Mouse (Mus musculus): ENCODE data around the gene Selp. TPM values are rescaled to one million over a fixed set of nuclear protein-coding genes. Genes with fewer than 3 reads are reported as not detected.

Selp gene
- polyA plus RNA-seq, 1 experiment from 2014 or later, result 0.62 TPM

- Histone ChIP-seq H3K27ac (replicated peaks) (no peak within 1 kb of the TSS), H3K4me1 (replicated peaks; ENCODE audit: control insufficient read depth, insufficient read depth) (0 out of 2 replicates have a peak, but pooled peaks cover 2% of the 10 kb centered on the region), H3K4me3 (ENCODE audit: low read depth, low read length) (no peak within 1 kb of the TSS), H3K27me3 (ENCODE audit: control insufficient read depth, insufficient read depth, low read length) (no peaks in the 10 kb centered on the region), H3K4me2 (replicated peaks; ENCODE audit: low read depth) (peak within 1 kb of the TSS; percentile 27; the same call in 1 of the 2 replicates), H3K9ac (ENCODE audit: low read length) (no peak within 1 kb of the TSS), H3K9me3 (ENCODE audit: control insufficient read depth, low read length) (no peaks in the 10 kb centered on the region), H3K36me3 (ENCODE audit: control insufficient read depth, insufficient read depth, low read length) (no peaks in the 10 kb centered on the region)
- TF ChIP-seq CTCF (IDR thresholded peaks at IDR 0.05; ENCODE audit: low read depth), result peak; percentile 36
- TF ChIP-seq EP300 (optimal IDR thresholded peaks at IDR 0.05), result no peak
- WGBS, result 22% methylated on average over 15 of the region's 16 CpGs
- DNase-seq (ENCODE audit: low spot score) (peak; percentile 42), ATAC-seq (ENCODE audit: low FRiP score, low TSS enrichment) (peak; percentile 49; the same call in 1 of the 2 replicates)
Measured at GRCm38 (mm10) chr1:164151387-164152088, 36.5 kb downstream of the Selp start, which contains the start of gene F5. Gene F5 (plus strand): TSS chr1:164151838.

- WGBS, result 85% methylated on average over 5 of the region's 5 CpGs
- H3K9me3 ChIP-seq (ENCODE audit: control insufficient read depth, low read length), result no peaks in the 10 kb centered on the region
- H3K4me1 ChIP-seq (replicated peaks; ENCODE audit: control insufficient read depth, insufficient read depth), result 0 out of 2 replicates have a peak, but pooled peaks cover 2% of the 10 kb centered on the region
- H3K27me3 ChIP-seq (ENCODE audit: control insufficient read depth, insufficient read depth, low read length), result no peaks in the 10 kb centered on the region
- no peak overlapping the region for H3K27ac ChIP-seq (replicated peaks)
- TF ChIP-seq CTCF (IDR thresholded peaks at IDR 0.05; ENCODE audit: low read depth) (no peak), EP300 (optimal IDR thresholded peaks at IDR 0.05) (no peak)
- H3K36me3 ChIP-seq (ENCODE audit: control insufficient read depth, insufficient read depth, low read length), result no peaks in the 10 kb centered on the region
- no peak overlapping the region for H3K9ac ChIP-seq (ENCODE audit: low read length)
- H3K4me3 ChIP-seq (ENCODE audit: low read depth, low read length), result no peak overlapping the region
- no peak for DNase-seq (ENCODE audit: low spot score)
- no peak overlapping the region for H3K4me2 ChIP-seq (replicated peaks; ENCODE audit: low read depth)
- ATAC-seq (ENCODE audit: low FRiP score, low TSS enrichment), result no peak
Measured at GRCm38 (mm10) chr1:164152836-164153235, 37.8 kb downstream of the Selp start.

GRCm38 (mm10) chr1:164154983-164155382, 39.9 kb downstream of the Selp start:
- H3K27ac ChIP-seq (replicated peaks), result no peak overlapping the region
- H3K9me3 ChIP-seq (ENCODE audit: control insufficient read depth, low read length), result no peaks in the 10 kb centered on the region
- no peak overlapping the region for H3K9ac ChIP-seq (ENCODE audit: low read length)
- H3K4me3 ChIP-seq (ENCODE audit: low read depth, low read length), result no peak overlapping the region
- H3K4me2 ChIP-seq (replicated peaks; ENCODE audit: low read depth), result no peak overlapping the region
- peak; percentile 28 for DNase-seq (ENCODE audit: low spot score)
- 0 out of 2 replicates have a peak, but pooled peaks cover 2% of the 10 kb centered on the region for H3K4me1 ChIP-seq (replicated peaks; ENCODE audit: control insufficient read depth, insufficient read depth)
- H3K36me3 ChIP-seq (ENCODE audit: control insufficient read depth, insufficient read depth, low read length), result no peaks in the 10 kb centered on the region
- ATAC-seq (ENCODE audit: low FRiP score, low TSS enrichment), result peak; percentile 75
- 38% methylated on average over 3 of the region's 3 CpGs for WGBS
- no peaks in the 10 kb centered on the region for H3K27me3 ChIP-seq (ENCODE audit: control insufficient read depth, insufficient read depth, low read length)
- TF ChIP-seq CTCF (IDR thresholded peaks at IDR 0.05; ENCODE audit: low read depth) (no peak), EP300 (optimal IDR thresholded peaks at IDR 0.05) (no peak)

- no peak for DNase-seq (ENCODE audit: low spot score)
- Histone ChIP-seq H3K27ac (replicated peaks) (no peak overlapping the region), H3K4me2 (replicated peaks; ENCODE audit: low read depth) (no peak overlapping the region), H3K36me3 (ENCODE audit: control insufficient read depth, insufficient read depth, low read length) (no peaks in the 10 kb centered on the region), H3K9me3 (ENCODE audit: control insufficient read depth, low read length) (no peaks in the 10 kb centered on the region), H3K4me1 (replicated peaks; ENCODE audit: control insufficient read depth, insufficient read depth) (no peaks in the 10 kb centered on the region), H3K4me3 (ENCODE audit: low read depth, low read length) (no peak overlapping the region), H3K27me3 (ENCODE audit: control insufficient read depth, insufficient read depth, low read length) (no peaks in the 10 kb centered on the region), H3K9ac (ENCODE audit: low read length) (no peak overlapping the region)
- WGBS, result 71% methylated on average over 4 of the region's 4 CpGs
- TF ChIP-seq CTCF (IDR thresholded peaks at IDR 0.05; ENCODE audit: low read depth) (no peak), EP300 (optimal IDR thresholded peaks at IDR 0.05) (no peak)
- no peak for ATAC-seq (ENCODE audit: low FRiP score, low TSS enrichment)
Measured at GRCm38 (mm10) chr1:164158571-164158970, 43.5 kb downstream of the Selp start.

- H3K9ac ChIP-seq (ENCODE audit: low read length), result no peak overlapping the region
- H3K9me3 ChIP-seq (ENCODE audit: control insufficient read depth, low read length), result no peaks in the 10 kb centered on the region
- H3K4me2 ChIP-seq (replicated peaks; ENCODE audit: low read depth), result no peak overlapping the region
- no peak for DNase-seq (ENCODE audit: low spot score)
- H3K27ac ChIP-seq (replicated peaks), result no peak overlapping the region
- TF ChIP-seq EP300 (optimal IDR thresholded peaks at IDR 0.05) (no peak), CTCF (IDR thresholded peaks at IDR 0.05; ENCODE audit: low read depth) (no peak)
- H3K27me3 ChIP-seq (ENCODE audit: control insufficient read depth, insufficient read depth, low read length), result no peaks in the 10 kb centered on the region
- H3K36me3 ChIP-seq (ENCODE audit: control insufficient read depth, insufficient read depth, low read length), result no peaks in the 10 kb centered on the region
- H3K4me3 ChIP-seq (ENCODE audit: low read depth, low read length), result no peak overlapping the region
- WGBS, result 79% methylated on average over 2 of the region's 2 CpGs
- H3K4me1 ChIP-seq (replicated peaks; ENCODE audit: control insufficient read depth, insufficient read depth), result no peaks in the 10 kb centered on the region
- ATAC-seq (ENCODE audit: low FRiP score, low TSS enrichment), result no peak
Measured at GRCm38 (mm10) chr1:164159781-164160180, 44.7 kb downstream of the Selp start.

- H3K9me3 ChIP-seq (ENCODE audit: control insufficient read depth, low read length), result no peaks in the 10 kb centered on the region
- WGBS, result 61% methylated on average over 5 of the region's 5 CpGs
- no peak overlapping the region for H3K9ac ChIP-seq (ENCODE audit: low read length)
- no peaks in the 10 kb centered on the region for H3K4me1 ChIP-seq (replicated peaks; ENCODE audit: control insufficient read depth, insufficient read depth)
- no peaks in the 10 kb centered on the region for H3K36me3 ChIP-seq (ENCODE audit: control insufficient read depth, insufficient read depth, low read length)
- no peak overlapping the region for H3K27ac ChIP-seq (replicated peaks)
- peak; percentile 30 for DNase-seq (ENCODE audit: low spot score)
- TF ChIP-seq EP300 (optimal IDR thresholded peaks at IDR 0.05) (no peak), CTCF (IDR thresholded peaks at IDR 0.05; ENCODE audit: low read depth) (no peak)
- ATAC-seq (ENCODE audit: low FRiP score, low TSS enrichment), result peak; percentile 77
- H3K4me2 ChIP-seq (replicated peaks; ENCODE audit: low read depth), result no peak overlapping the region
- H3K27me3 ChIP-seq (ENCODE audit: control insufficient read depth, insufficient read depth, low read length), result no peaks in the 10 kb centered on the region
- H3K4me3 ChIP-seq (ENCODE audit: low read depth, low read length), result no peak overlapping the region
Measured at GRCm38 (mm10) chr1:164162745-164163144, 47.7 kb downstream of the Selp start.

Measured in stomach, postnatal 0 days (tissue).